Mouse (Mus musculus): ENCODE data around the gene Fam45a.

- TF ChIP-seq EP300 (IDR thresholded peaks at IDR 0.05) (no peak), CTCF (IDR thresholded peaks at IDR 0.05) (no peak)
These were observed 23.0 kb upstream of the Fam45a start for GRCm38 (mm10) chr19:60788214-60788960.

All from lung, postnatal 0 days (tissue).